Mouse (Mus musculus): ENCODE data around the gene Arhgap19.

Gene Arhgap19

DNA sequence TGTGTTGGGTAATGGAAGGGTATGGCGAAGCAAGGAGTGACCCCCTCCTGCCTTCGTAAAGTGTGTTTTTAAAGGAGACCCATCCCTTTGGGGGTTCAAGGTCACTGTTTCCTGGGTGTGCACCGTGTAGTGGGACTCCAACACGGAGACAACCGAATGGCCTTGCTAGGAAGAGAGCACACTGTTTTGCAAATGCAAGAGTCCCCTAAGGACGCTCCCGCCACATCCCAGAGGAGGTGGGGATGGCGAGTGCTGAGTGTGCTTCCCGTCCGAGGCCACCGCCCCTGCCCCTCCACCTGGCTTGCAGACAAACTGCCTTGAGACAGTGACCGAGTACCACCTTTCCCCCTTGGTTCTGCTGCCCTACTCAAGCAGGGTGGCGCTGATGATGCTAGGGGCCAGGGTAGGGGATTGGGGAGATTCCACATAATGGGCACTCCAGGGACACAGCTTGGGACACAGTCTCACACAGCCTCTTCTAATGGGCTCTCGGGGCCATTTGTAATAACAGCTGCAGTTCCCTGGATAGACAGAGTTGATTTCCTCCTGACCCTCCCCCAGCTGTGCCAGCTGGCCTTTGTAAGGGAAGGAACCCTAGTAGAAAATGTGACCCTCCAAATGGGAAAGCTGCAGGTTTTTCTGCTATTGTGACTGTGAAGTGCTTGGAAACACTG is 30.0 kb upstream of the Arhgap19 start:
- DNase-seq = no peak

- DNase-seq = peak; percentile 50
These were observed 29.3 kb upstream of the Arhgap19 start for GRCm38 (mm10) chr19:41831101-41831570.

DNA sequence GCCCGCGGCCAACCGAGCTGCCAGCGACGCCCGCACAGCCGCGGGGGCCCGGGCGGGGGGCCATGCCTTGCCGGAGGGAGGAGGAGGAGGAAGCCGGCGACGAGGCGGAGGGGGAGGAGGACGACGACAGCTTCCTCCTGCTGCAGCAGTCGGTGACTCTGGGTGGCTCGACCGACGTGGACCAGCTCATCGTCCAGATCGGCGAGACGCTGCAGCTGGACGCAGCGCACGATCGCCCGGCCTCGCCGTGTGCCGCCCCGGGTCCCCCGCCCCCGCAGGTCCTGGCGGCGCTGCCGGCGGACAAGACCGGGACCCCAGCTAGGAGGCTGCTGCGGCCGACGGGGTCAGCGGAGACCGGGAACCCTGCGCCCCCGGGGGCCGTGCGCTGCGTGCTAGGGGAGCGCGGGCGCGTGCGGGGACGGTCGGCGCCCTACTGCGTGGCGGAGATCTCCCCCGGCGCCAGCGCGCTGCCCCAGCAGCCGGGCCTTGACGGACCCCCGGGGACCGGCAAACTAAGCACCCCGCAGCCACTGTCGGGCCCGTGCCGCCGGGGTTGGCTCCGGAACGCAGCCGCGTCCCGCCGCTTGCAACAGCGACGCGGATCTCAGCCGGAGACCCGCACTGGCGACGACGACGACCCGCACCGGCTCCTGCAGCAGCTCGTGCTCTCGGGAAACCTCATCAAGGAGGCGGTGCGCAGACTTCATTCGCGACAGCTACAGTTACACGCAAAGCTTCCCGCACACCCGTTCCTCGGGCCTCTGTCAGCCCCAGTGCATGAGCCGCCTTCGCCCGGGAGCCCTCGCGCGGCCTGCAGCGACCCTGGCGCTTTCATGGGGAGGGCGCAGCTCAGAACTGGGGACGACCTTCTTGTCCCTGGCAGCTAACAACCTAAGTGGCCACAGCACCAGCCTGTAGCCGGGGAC is 28.5 kb upstream of the Arhgap19 start:
- peak; percentile 55 for DNase-seq

- DNase-seq = peak; percentile 90
These were observed 27.7 kb upstream of the Arhgap19 start, which contains the start of gene Frat1 for GRCm38 (mm10) chr19:41829381-41830105. Gene Frat1 (plus strand): TSS chr19:41829970.

DNA sequence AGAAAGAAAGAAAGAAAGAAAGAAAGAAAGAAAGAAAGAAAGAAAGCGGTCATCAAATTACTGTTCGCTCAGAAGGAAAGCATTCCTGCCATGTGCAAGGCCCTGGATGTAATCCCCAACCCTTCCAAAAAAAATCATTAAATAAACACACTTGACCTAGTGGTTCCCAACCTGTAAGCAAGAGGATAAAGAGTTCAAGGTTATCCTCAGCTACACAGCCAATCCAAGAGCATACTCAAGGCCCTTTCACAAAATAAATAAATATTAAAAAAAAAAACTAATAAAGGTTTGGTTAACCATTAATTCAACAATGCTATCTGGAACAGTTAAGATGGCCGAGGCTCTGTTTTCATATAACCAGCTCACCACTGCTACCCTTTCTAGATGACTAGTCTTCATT is 27.1 kb upstream of the Arhgap19 start:
- DNase-seq = no peak

DNA sequence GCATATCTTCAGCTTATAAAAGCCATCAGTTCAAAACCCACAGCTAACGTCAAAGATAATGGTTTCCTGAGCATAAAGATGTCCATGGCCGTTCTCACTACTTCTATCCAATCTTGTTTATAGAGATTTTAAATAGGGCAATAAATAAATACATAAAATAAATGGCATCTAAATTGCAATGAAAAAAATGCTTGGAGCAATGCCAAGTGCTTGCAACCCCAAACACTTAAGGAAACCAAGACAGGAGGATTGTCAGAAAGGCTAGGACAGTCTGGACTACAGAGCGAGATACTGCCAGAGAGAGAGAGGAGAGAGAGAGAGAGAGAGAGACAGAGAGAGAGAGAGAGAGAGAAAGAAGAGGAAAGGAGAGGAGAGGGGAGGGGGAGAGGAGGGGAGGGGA is 24.7 kb upstream of the Arhgap19 start:
- DNase-seq = no peak

- no peak for DNase-seq
These were observed 23.1 kb upstream of the Arhgap19 start for GRCm38 (mm10) chr19:41824950-41825349.

DNA sequence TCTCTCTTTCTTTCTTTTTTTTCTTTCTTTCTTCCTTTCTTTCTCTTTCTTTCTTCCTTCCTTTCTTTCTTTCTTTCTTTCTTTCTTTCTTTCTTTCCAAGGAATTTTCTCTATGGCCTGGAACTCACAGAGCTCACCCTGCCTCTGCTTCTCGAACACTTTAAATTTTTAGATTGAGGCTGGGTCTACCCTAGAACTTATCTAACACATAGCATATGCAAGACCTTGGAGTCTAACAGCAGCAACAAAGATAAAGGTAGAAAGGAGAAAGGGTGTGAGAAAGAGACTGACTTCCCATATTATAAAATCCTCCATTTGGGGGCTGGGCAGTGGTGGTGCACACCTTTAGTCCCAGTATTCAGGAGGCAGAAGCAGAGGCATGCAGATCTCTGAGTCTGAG is 20.7 kb upstream of the Arhgap19 start:
- no peak for DNase-seq

- DNase-seq = no peak
These were observed 19.6 kb upstream of the Arhgap19 start for GRCm38 (mm10) chr19:41821436-41821835.

GRCm38 (mm10) chr19:41818749-41819148 is 16.9 kb upstream of the Arhgap19 start:
- no peak for DNase-seq

GRCm38 (mm10) chr19:41817325-41817724 is 15.5 kb upstream of the Arhgap19 start:
- DNase-seq = no peak

DNA sequence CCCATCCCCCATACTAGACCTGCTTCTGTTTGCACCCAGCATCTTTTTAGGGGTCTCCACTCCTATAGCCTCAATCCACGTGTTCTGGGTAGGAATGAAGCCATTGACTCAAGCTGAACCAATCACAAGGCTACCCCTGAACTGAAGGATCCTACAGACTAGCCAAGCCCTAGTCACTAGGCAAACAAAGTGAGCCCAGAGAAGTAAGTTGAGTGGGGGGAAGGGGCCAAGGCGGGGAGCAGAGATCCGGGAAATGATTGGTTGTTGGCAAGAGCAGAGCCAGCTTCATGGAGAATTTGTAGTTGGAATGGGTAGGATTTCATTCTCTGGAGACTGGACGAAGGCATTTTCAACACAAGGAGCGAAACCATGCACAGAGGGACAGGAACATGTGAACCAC is 15.1 kb upstream of the Arhgap19 start:
- no peak for DNase-seq

DNA sequence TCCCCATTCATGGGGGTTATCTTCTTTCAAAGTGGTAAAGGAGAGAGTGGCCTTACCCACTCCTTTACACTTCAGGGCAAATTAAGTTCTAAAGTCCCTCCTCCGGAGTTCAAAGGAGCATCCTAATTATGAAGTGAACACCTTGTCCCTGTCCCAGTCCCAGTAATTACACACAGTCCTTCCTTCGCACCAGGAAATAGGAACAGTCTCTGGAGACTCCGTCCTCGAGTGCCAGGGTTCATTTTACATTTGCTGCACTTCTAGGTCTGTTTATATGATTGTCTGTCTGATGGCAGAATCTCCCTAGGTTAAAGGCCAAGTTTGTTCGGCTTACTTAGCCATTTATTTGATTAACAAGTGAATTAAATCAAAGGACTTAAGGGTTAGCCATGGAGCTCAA is 14.6 kb upstream of the Arhgap19 start:
- DNase-seq = no peak

- DNase-seq = no peak
These were observed 11.5 kb upstream of the Arhgap19 start for GRCm38 (mm10) chr19:41813374-41813773.

GRCm38 (mm10) chr19:41812525-41812924 is 10.7 kb upstream of the Arhgap19 start:
- DNase-seq = no peak

DNA sequence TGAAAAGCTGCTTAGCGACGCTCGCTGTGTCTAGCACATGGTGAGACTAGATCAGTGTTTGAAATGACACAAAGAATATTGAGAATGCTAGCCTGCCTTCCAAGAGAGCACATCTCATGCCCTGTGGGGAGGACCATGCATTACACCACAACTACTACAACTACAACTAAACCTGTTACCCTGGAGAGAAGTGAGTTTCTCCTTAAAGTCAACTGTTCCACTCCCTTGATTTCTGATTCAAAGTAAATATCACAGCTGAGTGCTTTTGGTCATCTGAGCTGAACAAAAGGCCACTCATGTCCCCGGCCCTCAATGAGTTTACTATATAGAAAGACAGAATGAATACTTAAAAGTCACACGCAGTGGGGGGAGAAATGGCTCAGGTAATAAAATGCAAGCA is 8.2 kb upstream of the Arhgap19 start:
- no peak for DNase-seq

GRCm38 (mm10) chr19:41808104-41808634 is 6.3 kb upstream of the Arhgap19 start:
- no peak for DNase-seq

- DNase-seq = no peak
These were observed 5.7 kb upstream of the Arhgap19 start for GRCm38 (mm10) chr19:41807497-41807896.

- DNase-seq = no peak
These were observed 4.0 kb upstream of the Arhgap19 start for GRCm38 (mm10) chr19:41805831-41806230.

DNA sequence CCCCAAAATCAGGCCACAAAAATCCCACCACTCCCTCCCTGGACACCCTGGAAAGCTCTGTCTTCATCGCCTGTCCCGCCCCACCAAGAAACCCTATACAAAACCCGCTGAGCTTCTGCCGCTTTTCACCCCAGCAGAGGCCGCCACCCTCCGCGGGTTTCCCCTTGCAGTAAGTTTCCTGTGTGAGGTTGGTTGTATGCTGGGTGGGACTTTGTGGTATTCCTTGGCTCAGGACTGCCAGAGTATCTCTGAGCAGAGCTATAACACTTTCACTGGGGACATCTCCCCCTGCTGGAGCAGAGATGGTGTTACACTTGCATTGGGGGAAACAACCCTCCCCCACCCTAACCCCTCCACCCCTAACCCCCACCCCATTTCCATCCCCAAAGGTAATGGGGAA is 1.5 kb upstream of the Arhgap19 start:
- no peak for DNase-seq

- DNase-seq = no peak
These were observed 683 bp downstream of the Arhgap19 start for GRCm38 (mm10) chr19:41800986-41801741.

DNA sequence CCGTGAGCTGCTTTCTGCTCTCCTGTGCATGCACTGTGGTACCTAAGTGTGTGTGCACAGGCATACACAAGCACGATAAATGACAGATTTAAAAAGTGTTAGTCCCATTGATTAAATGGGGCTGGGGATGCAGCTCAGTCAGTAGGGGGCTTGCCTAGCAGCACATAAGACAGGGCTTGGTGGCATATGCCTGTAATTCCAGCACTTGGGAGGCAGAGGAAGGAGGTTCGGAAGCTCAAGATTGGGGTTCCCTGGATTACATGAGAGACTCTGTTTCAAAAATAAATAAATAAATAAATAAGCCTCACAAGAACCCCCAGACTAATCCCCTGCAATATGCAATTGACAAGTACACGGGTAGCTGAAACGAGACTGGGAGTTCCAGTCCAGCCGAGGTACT is 1.4 kb downstream of the Arhgap19 start:
- no peak for DNase-seq
